Comparison of ENCODE assay signal across 9 mouse cellular contexts in genomic region chr12:54697791-54698250, GRCm38 (mm10). TPM values are rescaled to one million over a fixed set of nuclear protein-coding genes. Genes with fewer than 3 reads are reported as not detected.
DNase-seq lines count a peak whose midpoint lies in the region; ATAC-seq and TF ChIP-seq lines count a peak whose summit lies in the region.
"Had no signal": no experiment of that assay in that cellular context is flagged by ENCODE, and none has a peak within 500 bp of the region (broad histone marks: within the 10 kb centered on the region; RNA-seq: fewer than 3 reads in every experiment).

No protein-coding gene starts in this region.

- DNase-seq in adrenal gland, postnatal 10 days: peak; percentile 13
- no peak for DNase-seq in adrenal gland, postnatal 36 days
- no peak for DNase-seq in heart, adult 2 months
- peak; percentile 13 for DNase-seq in thymus, postnatal 25 days
- DNase-seq in thymus, adult 2 months: no peak
- peak; percentile 36 for DNase-seq in thymus, postnatal 4 days
- no peak for DNase-seq in layer of hippocampus, postnatal 10 days (ENCODE audit: low spot score in 2 of 2)
- DNase-seq: right cerebral cortex, adult 18-20 months had no signal

- peaks cover 5% of the 10 kb centered on the region for H3K4me1 ChIP-seq in heart, embryonic 15.5 days (replicated peaks)
- no peaks in the 10 kb centered on the region for H3K4me1 ChIP-seq in heart, adult 2 months (ENCODE audit: control insufficient read depth, insufficient read depth, low read length)
- peaks cover 3% of the 10 kb centered on the region for H3K4me1 ChIP-seq in thymus, adult 2 months (replicated peaks; ENCODE audit: control insufficient read depth, insufficient read depth, low read length)

- no peaks in the 10 kb centered on the region for H3K9me3 ChIP-seq in heart, embryonic 15.5 days (replicated peaks)

- peak overlapping the region; percentile 25; the same call in 1 of the 2 replicates for H3K27ac ChIP-seq in heart, embryonic 15.5 days
- no peak overlapping the region for H3K27ac ChIP-seq in heart, adult 2 months
- no peak overlapping the region for H3K27ac ChIP-seq in thymus, adult 2 months (ENCODE audit: control insufficient read depth, insufficient read depth, low read length)

- TF ChIP-seq EP300 in heart, adult 2 months (IDR thresholded peaks at IDR 0.05; ENCODE audit: insufficient read depth, low read depth, low read length): no peak

- no peak overlapping the region for H3K9ac ChIP-seq in heart, embryonic 15.5 days
- H3K9ac ChIP-seq in heart, adult 2 months (ENCODE audit: low read depth, low read length): no peak overlapping the region

- no peak overlapping the region for H3K4me3 ChIP-seq in heart, embryonic 15.5 days
- H3K4me3 ChIP-seq in heart, adult 2 months: no peak overlapping the region
- H3K4me3 ChIP-seq in thymus, adult 2 months (ENCODE audit: control insufficient read depth, insufficient read depth, low read length): no peak overlapping the region

- H3K4me2 ChIP-seq in heart, embryonic 15.5 days: no peak overlapping the region

- no peak for TF ChIP-seq CTCF in heart, adult 2 months (IDR thresholded peaks at IDR 0.05)
- no peak for TF ChIP-seq CTCF in thymus, adult 2 months (IDR thresholded peaks at IDR 0.05; ENCODE audit: borderline replicate concordance, control insufficient read depth, extremely low read depth, insufficient read depth, low read length, poor library complexity)

- intact Hi-C loops in heart, adult 2 months (cut with DNase I): loop anchor here (5.0 kb wide), 1 partner anchor 164 kb away; the partner anchor contains the start of gene Cfl2

- TF ChIP-seq POLR2A in heart, adult 2 months (IDR thresholded peaks at IDR 0.05; ENCODE audit: insufficient read depth, low read depth, low read length): no peak
- no peak for TF ChIP-seq POLR2A in thymus, adult 2 months (IDR thresholded peaks at IDR 0.05; ENCODE audit: control insufficient read depth, extremely low read depth, insufficient read depth, low read length, poor library complexity)

- no peaks in the 10 kb centered on the region for H3K36me3 ChIP-seq in heart, embryonic 15.5 days
- no peaks in the 10 kb centered on the region for H3K36me3 ChIP-seq in heart, adult 2 months (ENCODE audit: control insufficient read depth, insufficient read depth, low read length)
- no peaks in the 10 kb centered on the region for H3K36me3 ChIP-seq in thymus, adult 2 months (ENCODE audit: control insufficient read depth, insufficient read depth, low read length)

- no peaks in the 10 kb centered on the region for H3K79me2 ChIP-seq in heart, adult 2 months (replicated peaks; ENCODE audit: control insufficient read depth, insufficient read depth, low read length)

- H3K27me3 ChIP-seq in heart, embryonic 15.5 days: no peaks in the 10 kb centered on the region
- H3K27me3 ChIP-seq in heart, adult 2 months (ENCODE audit: control insufficient read depth, insufficient read depth, low read length): no peaks in the 10 kb centered on the region
- H3K27me3 ChIP-seq in thymus, adult 2 months (ENCODE audit: control insufficient read depth, insufficient read depth, low read length): no peaks in the 10 kb centered on the region

- WGBS in heart, embryonic 15.5 days: 49% methylated on average over 6 of the region's 6 CpGs
- 36% methylated on average over 6 of the region's 6 CpGs for WGBS in heart, adult 2 months
- 55% methylated on average over 6 of the region's 6 CpGs for WGBS in thymus, adult 2 months

- no peak for ATAC-seq in heart, embryonic 15.5 days (replicated peaks; ENCODE audit: insufficient number of reproducible peaks, insufficient read depth, low FRiP score, low read depth)

RNA-seq across cellular contexts. Expression of gene Eapp, which starts 2.1 kb away (rescaled TPM):
- 10 to 100 TPM; 33.5 to 36.8 TPM for total RNA-seq in adrenal gland, postnatal 10 days (2021)
- 10 to 100 TPM; 40.6 to 42.5 TPM for total RNA-seq in adrenal gland, postnatal 36 days (2021)
- polyA plus RNA-seq in heart, embryonic 15.5 days (2015; fragmentation: Nextera tagmentation; extraction: Ambion mirVana): 47.8 and 50.6 TPM in 2 replicates
- total RNA-seq in heart, adult 2 months (2021): 10 to 100 TPM; 27.4 to 27.9 TPM
- 7.9 and 10.7 TPM in 2 replicates for polyA plus RNA-seq in heart, adult 2 months (2012; rRNA removed)
- 8.8 and 12.5 TPM in 2 replicates for polyA plus RNA-seq in thymus, adult 2 months (2012; rRNA removed)
- total RNA-seq in layer of hippocampus, postnatal 10 days (2021): 10 to 100 TPM; 44.8 to 48.2 TPM

RNA-seq across cellular contexts. Expression of gene Sptssa, which starts 41.4 kb away (rescaled TPM):
- 10 to 100 TPM; 76.7 to 77.1 TPM for total RNA-seq in adrenal gland, postnatal 10 days (2021)
- total RNA-seq in adrenal gland, postnatal 36 days (2021): 100 to 1,000 TPM in 1 of 2 experiments, 10 to 100 TPM in 1; 77.3 to 110 TPM
- 137 and 138 TPM in 2 replicates for polyA plus RNA-seq in heart, embryonic 15.5 days (2015; fragmentation: Nextera tagmentation; extraction: Ambion mirVana)
- total RNA-seq in heart, adult 2 months (2021): 10 to 100 TPM; 28.4 to 33.3 TPM
- polyA plus RNA-seq in heart, adult 2 months (2012; rRNA removed): 37.6 and 53.7 TPM in 2 replicates
- polyA plus RNA-seq in thymus, adult 2 months (2012; rRNA removed): 92.1 and 97.8 TPM in 2 replicates
- 10 to 100 TPM; 44.5 to 50.9 TPM for total RNA-seq in layer of hippocampus, postnatal 10 days (2021)

Comparison
In these comparisons a context has a peak if more than half of its experiments do, and no peak if none do; other contexts are left out.
1. DNase-seq: peak in adrenal gland, postnatal 10 days (single experiment), thymus, postnatal 25 days (single experiment) and thymus, postnatal 4 days (single experiment); none in adrenal gland, postnatal 36 days (0 of 2), heart, adult 2 months (0 of 2), thymus, adult 2 months (single experiment) and layer of hippocampus, postnatal 10 days (0 of 2).